Mouse (Mus musculus) liver, embryonic 13.5 days (tissue): ENCODE measurements around the gene Lrrtm3. TPM values are rescaled to one million over a fixed set of nuclear protein-coding genes. Genes with fewer than 3 reads are reported as not detected.

Experiments
- ATAC-seq: fragments of 200-750 bp; cut with Nextera tagmentation; 2 replicates; pipeline ENCODE4 v1.8.0; 2017; ENCODE audit warnings: low read depth, mild to moderate bottlenecking, moderate number of reproducible peaks, moderate library complexity
- DNase-seq: peaks from one replicate; pipeline ENCODE4 v3.0.0; 2022
- H3K27ac ChIP-seq: fragments of 300-500 bp; sonication (generic); 2 replicates; pipeline ENCODE4 v1.5.1; 2015; ENCODE audit warnings: moderate library complexity, mild to moderate bottlenecking, inconsistent platforms
- H3K27me3 ChIP-seq: fragments of 300-500 bp; sonication (generic); 2 replicates; pipeline ENCODE4 v1.6.1; 2015; ENCODE audit warnings: mild to moderate bottlenecking, inconsistent platforms
- H3K36me3 ChIP-seq: fragments of 300-500 bp; sonication (generic); 2 replicates; pipeline ENCODE4 v1.6.1; 2015; ENCODE audit warnings: mild to moderate bottlenecking, inconsistent platforms
- H3K4me1 ChIP-seq: fragments of 300-500 bp; sonication (generic); replicated peaks from 2 replicates; pipeline ENCODE4 v1.6.1; 2015; ENCODE audit warnings: inconsistent platforms
- H3K4me2 ChIP-seq: fragments of 300-500 bp; sonication (generic); 2 replicates; pipeline ENCODE4 v1.6.1; 2015; ENCODE audit warnings: inconsistent platforms, mild to moderate bottlenecking, moderate library complexity
- H3K4me3 ChIP-seq: fragments of 300-500 bp; sonication (generic); replicated peaks from 2 replicates; pipeline ENCODE4 v1.5.1; 2015; ENCODE audit warnings: mild to moderate bottlenecking, inconsistent platforms
- H3K9ac ChIP-seq: fragments of 300-500 bp; sonication (generic); 2 replicates; pipeline ENCODE4 v1.6.1; 2015; ENCODE audit warnings: mild to moderate bottlenecking, inconsistent platforms
- H3K9me3 ChIP-seq: fragments of 300-500 bp; sonication (generic); replicated peaks from 2 replicates; pipeline ENCODE4 v1.6.1; 2016; ENCODE audit warnings: inconsistent platforms
- whole genome bisulfite sequencing: fragments of 180-500 bp; shearing (Covaris S2); methylation state at CpG from one replicate; pipeline ENCODE4 v1.1.7; 2015; ENCODE audit not compliant: insufficient replicate concordance; 5-methylcytosine and 5-hydroxymethylcytosine counted together
- polyA plus RNA-seq: library from polyadenylated mRNA; unstranded; fragments of >200 nt; fragmentation: Nextera tagmentation; extraction: Ambion mirVana; gene quantifications from 2 replicates; pipeline ENCODE4 v1.2.1, GENCODE M21; 2015

Gene Lrrtm3
- polyA plus RNA-seq, 1 experiment from 2014 or later: 0.10 TPM

GRCm38 (mm10) chr10:63972300-63972699 is 117.8 kb downstream of the Lrrtm3 start:
- H3K27me3 ChIP-seq: no peaks in the 10 kb centered on the region
- ATAC-seq (no peak), DNase-seq (no peak)
- no peak overlapping the region for H3K27ac ChIP-seq
- H3K4me1 ChIP-seq: no peaks in the 10 kb centered on the region
- H3K9ac ChIP-seq: no peak overlapping the region
- 76% methylated on average over 2 of the region's 2 CpGs for WGBS
- H3K4me3 ChIP-seq: no peak overlapping the region
- no peaks in the 10 kb centered on the region for H3K9me3 ChIP-seq
- no peaks in the 10 kb centered on the region for H3K36me3 ChIP-seq
- no peak overlapping the region for H3K4me2 ChIP-seq

- DNase-seq: no peak
- Histone ChIP-seq H3K27ac (no peak overlapping the region), H3K9ac (no peak overlapping the region), H3K9me3 (no peaks in the 10 kb centered on the region), H3K4me1 (no peaks in the 10 kb centered on the region), H3K36me3 (no peaks in the 10 kb centered on the region), H3K4me2 (no peak overlapping the region), H3K4me3 (no peak overlapping the region), H3K27me3 (no peaks in the 10 kb centered on the region)
- ATAC-seq: no peak
- 20% methylated on average over 6 of the region's 7 CpGs for WGBS
Observed at GRCm38 (mm10) chr10:63954308-63954930, 135.7 kb downstream of the Lrrtm3 start.

GRCm38 (mm10) chr10:63951481-63951880 is 138.6 kb downstream of the Lrrtm3 start:
- Histone ChIP-seq H3K4me2 (no peak overlapping the region), H3K9ac (no peak overlapping the region), H3K9me3 (no peaks in the 10 kb centered on the region), H3K27me3 (no peaks in the 10 kb centered on the region), H3K36me3 (no peaks in the 10 kb centered on the region), H3K4me3 (no peak overlapping the region), H3K27ac (no peak overlapping the region), H3K4me1 (no peaks in the 10 kb centered on the region)
- WGBS: 69% methylated on average over 1 of the region's 1 CpGs
- DNase-seq (no peak), ATAC-seq (no peak)

- ATAC-seq (no peak), DNase-seq (no peak)
- no peak overlapping the region for H3K9ac ChIP-seq
- 60% methylated on average over 8 of the region's 8 CpGs for WGBS
- no peaks in the 10 kb centered on the region for H3K9me3 ChIP-seq
- no peak overlapping the region for H3K4me3 ChIP-seq
- H3K27ac ChIP-seq: no peak overlapping the region
- no peak overlapping the region for H3K4me2 ChIP-seq
- no peaks in the 10 kb centered on the region for H3K4me1 ChIP-seq
- H3K27me3 ChIP-seq: no peaks in the 10 kb centered on the region
- no peaks in the 10 kb centered on the region for H3K36me3 ChIP-seq
Observed at GRCm38 (mm10) chr10:63950867-63951266, 139.2 kb downstream of the Lrrtm3 start.

- H3K27me3 ChIP-seq: no peaks in the 10 kb centered on the region
- H3K4me3 ChIP-seq: no peak overlapping the region
- ATAC-seq (no peak), DNase-seq (no peak)
- 48% methylated on average over 4 of the region's 4 CpGs for WGBS
- H3K9me3 ChIP-seq: no peaks in the 10 kb centered on the region
- no peak overlapping the region for H3K9ac ChIP-seq
- H3K4me1 ChIP-seq: no peaks in the 10 kb centered on the region
- no peak overlapping the region for H3K4me2 ChIP-seq
- no peaks in the 10 kb centered on the region for H3K36me3 ChIP-seq
- no peak overlapping the region for H3K27ac ChIP-seq
Observed at GRCm38 (mm10) chr10:63947266-63947665, 142.8 kb downstream of the Lrrtm3 start.

GRCm38 (mm10) chr10:63945534-63945933 is 144.5 kb downstream of the Lrrtm3 start:
- WGBS: 53% methylated on average over 3 of the region's 3 CpGs
- H3K27ac ChIP-seq: no peak overlapping the region
- no peaks in the 10 kb centered on the region for H3K4me1 ChIP-seq
- H3K36me3 ChIP-seq: no peaks in the 10 kb centered on the region
- no peaks in the 10 kb centered on the region for H3K27me3 ChIP-seq
- H3K4me3 ChIP-seq: no peak overlapping the region
- no peak overlapping the region for H3K9ac ChIP-seq
- DNase-seq (no peak), ATAC-seq (no peak)
- H3K9me3 ChIP-seq: no peaks in the 10 kb centered on the region; the same call in 1 of the 2 replicates
- H3K4me2 ChIP-seq: no peak overlapping the region

GRCm38 (mm10) chr10:63933946-63934345 is 156.1 kb downstream of the Lrrtm3 start:
- H3K4me1 ChIP-seq: no peaks in the 10 kb centered on the region
- no peaks in the 10 kb centered on the region for H3K36me3 ChIP-seq
- no peak overlapping the region for H3K4me3 ChIP-seq
- H3K27ac ChIP-seq: no peak overlapping the region
- H3K9ac ChIP-seq: no peak overlapping the region
- DNase-seq (no peak), ATAC-seq (no peak)
- H3K9me3 ChIP-seq: 0 out of 2 replicates have a peak, but pooled peaks cover 2% of the 10 kb centered on the region
- WGBS: 56% methylated on average over 5 of the region's 5 CpGs
- no peaks in the 10 kb centered on the region for H3K27me3 ChIP-seq
- H3K4me2 ChIP-seq: no peak overlapping the region

- Histone ChIP-seq H3K27me3 (no peaks in the 10 kb centered on the region), H3K9me3 (0 out of 2 replicates have a peak, but pooled peaks cover 2% of the 10 kb centered on the region), H3K4me1 (no peaks in the 10 kb centered on the region), H3K36me3 (no peaks in the 10 kb centered on the region), H3K9ac (no peak within 1 kb of the TSS), H3K4me3 (no peak within 1 kb of the TSS), H3K27ac (no peak within 1 kb of the TSS), H3K4me2 (no peak within 1 kb of the TSS)
- no peak for DNase-seq
- no peak for ATAC-seq
Observed at GRCm38 (mm10) chr10:63927334-63927733, 162.7 kb downstream of the Lrrtm3 start, which contains the start of gene Gm10118. Gm10118 (minus strand) TSS chr10:63927434.

GRCm38 (mm10) chr10:63908878-63909277 is 181.2 kb downstream of the Lrrtm3 start:
- H3K36me3 ChIP-seq: no peaks in the 10 kb centered on the region
- H3K9me3 ChIP-seq: no peaks in the 10 kb centered on the region
- no peak overlapping the region for H3K9ac ChIP-seq
- no peak for ATAC-seq
- no peaks in the 10 kb centered on the region for H3K4me1 ChIP-seq
- DNase-seq: no peak
- H3K4me2 ChIP-seq: no peak overlapping the region
- no peaks in the 10 kb centered on the region for H3K27me3 ChIP-seq
- no peak overlapping the region for H3K4me3 ChIP-seq
- H3K27ac ChIP-seq: no peak overlapping the region

- Histone ChIP-seq H3K4me2 (no peak overlapping the region), H3K27ac (no peak overlapping the region), H3K27me3 (no peaks in the 10 kb centered on the region), H3K9ac (no peak overlapping the region), H3K4me1 (no peaks in the 10 kb centered on the region), H3K9me3 (no peaks in the 10 kb centered on the region), H3K36me3 (no peaks in the 10 kb centered on the region), H3K4me3 (no peak overlapping the region)
- DNase-seq (no peak), ATAC-seq (no peak)
Observed at GRCm38 (mm10) chr10:63899891-63900290, 190.2 kb downstream of the Lrrtm3 start.

GRCm38 (mm10) chr10:63894612-63895011 is 195.5 kb downstream of the Lrrtm3 start:
- H3K36me3 ChIP-seq: no peaks in the 10 kb centered on the region
- no peaks in the 10 kb centered on the region for H3K4me1 ChIP-seq
- ATAC-seq (no peak), DNase-seq (no peak)
- no peaks in the 10 kb centered on the region for H3K9me3 ChIP-seq
- no peak overlapping the region for H3K27ac ChIP-seq
- H3K9ac ChIP-seq: no peak overlapping the region
- WGBS: 60% methylated on average over 5 of the region's 5 CpGs
- no peak overlapping the region for H3K4me3 ChIP-seq
- H3K4me2 ChIP-seq: no peak overlapping the region
- H3K27me3 ChIP-seq: no peaks in the 10 kb centered on the region

GRCm38 (mm10) chr10:63886449-63887088 is 203.5 kb downstream of the Lrrtm3 start:
- Histone ChIP-seq H3K4me3 (no peak overlapping the region), H3K9ac (no peak overlapping the region), H3K36me3 (no peaks in the 10 kb centered on the region), H3K4me1 (no peaks in the 10 kb centered on the region), H3K27me3 (no peaks in the 10 kb centered on the region), H3K27ac (no peak overlapping the region), H3K4me2 (no peak overlapping the region), H3K9me3 (no peaks in the 10 kb centered on the region)
- ATAC-seq (no peak), DNase-seq (no peak)
- WGBS: 66% methylated on average over 23 of the region's 23 CpGs
